Mouse (Mus musculus) cortical plate, adult 2 months (tissue): ENCODE results near the gene Usp20.

ENCODE experiments used
- CTCF ChIP-seq: fragments of 200-500 bp; IDR thresholded peaks from 2 replicates; pipeline ENCODE4 v1.5.1; 2011; ENCODE audit warnings: mild to moderate bottlenecking, control low read depth, low read length; ENCODE audit not compliant: insufficient read depth; ENCODE audit errors: extremely low read depth
- POLR2A ChIP-seq: fragments of 200-500 bp; IDR thresholded peaks from 2 replicates; pipeline ENCODE4 v1.6.1; 2011; ENCODE audit warnings: mild to moderate bottlenecking, low read length, control low read depth; ENCODE audit not compliant: insufficient read depth; ENCODE audit errors: extremely low read depth

DNA sequence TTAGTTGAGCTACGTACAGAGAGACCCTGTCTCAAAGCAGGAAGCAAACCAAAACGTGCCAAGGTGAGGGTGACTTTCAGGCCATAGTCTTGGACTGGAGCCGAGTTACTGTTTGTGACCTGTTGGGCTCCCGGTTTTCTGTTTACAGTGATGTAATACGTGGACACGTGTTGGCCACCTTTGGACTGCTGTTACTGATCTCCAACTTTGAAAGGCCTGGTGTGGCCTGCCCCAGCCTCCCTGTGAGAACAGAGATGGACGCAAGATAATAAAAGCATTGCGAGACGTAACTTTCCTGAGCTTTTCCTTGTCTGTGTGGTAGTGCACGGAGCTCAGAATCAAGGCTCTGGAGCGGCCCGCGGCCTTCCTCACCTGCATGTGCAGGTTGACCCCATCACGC, 23.4 kb upstream of the Usp20 start:
- TF ChIP-seq CTCF: no peak
- no peak for TF ChIP-seq POLR2A
